Mouse (Mus musculus) fibroblast of lung, adult 2 months (primary cell): ENCODE results near the gene Wnt16.
"Not testable (repeated sequence)": the region's sequence is repeated elsewhere in the genome, so short reads cannot be mapped to it uniquely, and the experiment has no call there.

Source experiments
- DNase-seq: peaks from one replicate; pipeline ENCODE4 v3.0.0-alpha.2; 2011; ENCODE audit warnings: low read depth

Gene Wnt16

DNA sequence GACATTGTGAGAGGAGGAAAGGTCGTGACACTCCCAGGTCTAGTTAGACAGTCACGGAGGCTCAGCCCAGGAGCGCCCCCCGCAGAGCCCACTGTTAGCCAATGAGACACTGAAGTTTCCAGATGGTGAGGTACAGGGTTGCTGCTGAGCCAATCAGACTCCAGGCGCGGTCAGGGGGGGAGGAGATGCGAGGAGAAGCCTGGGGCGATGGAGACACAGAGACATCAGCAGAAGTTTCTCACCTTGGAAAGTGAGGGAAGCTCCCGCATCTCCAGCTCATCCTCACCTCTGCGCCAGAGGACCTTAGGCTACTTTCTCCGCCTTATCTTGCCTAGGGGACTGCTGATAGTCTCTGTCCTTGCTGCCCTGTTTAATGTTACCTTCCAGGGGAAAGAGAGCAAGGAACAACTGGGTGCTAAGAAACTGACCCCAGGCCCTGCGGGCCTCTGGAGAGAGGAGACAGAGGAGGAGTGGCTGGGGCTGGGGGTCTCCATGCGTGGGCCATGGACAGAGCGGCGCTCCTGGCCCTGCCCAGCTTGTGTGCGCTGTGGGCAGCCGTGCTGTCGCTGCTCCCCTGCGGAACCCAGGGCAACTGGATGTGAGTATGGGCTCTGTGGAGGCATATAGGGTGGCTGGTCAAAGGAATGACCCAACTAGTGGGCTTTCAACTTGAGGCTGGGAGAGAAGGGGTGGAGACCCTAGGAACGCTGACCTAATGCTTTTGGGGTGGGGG is at the start of gene Wnt16:
Gene Wnt16 (plus strand): TSS at position 224 of the 733 bp plus-strand sequence.
- DNase-seq: no peak

DNA sequence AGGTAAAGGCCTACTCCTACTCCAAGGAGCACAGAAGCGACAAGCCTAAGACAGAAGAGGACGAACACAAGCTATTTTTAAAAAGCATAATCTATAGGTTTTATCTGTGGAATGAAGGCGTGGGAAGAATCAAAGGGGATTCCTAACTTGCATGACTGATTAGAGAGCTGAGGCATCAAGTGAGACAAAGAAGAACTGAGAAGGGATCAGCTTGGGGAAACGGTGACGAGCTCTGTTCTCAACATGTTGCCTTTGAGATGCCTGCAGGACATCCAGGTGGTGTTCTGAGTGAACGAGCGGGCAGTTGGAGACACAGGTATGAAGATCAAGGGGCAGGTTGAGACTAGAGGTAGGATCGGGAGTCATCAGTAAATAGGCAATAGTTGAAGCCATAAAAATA is 44.7 kb upstream of the Wnt16 start:
- no peak for DNase-seq

DNA sequence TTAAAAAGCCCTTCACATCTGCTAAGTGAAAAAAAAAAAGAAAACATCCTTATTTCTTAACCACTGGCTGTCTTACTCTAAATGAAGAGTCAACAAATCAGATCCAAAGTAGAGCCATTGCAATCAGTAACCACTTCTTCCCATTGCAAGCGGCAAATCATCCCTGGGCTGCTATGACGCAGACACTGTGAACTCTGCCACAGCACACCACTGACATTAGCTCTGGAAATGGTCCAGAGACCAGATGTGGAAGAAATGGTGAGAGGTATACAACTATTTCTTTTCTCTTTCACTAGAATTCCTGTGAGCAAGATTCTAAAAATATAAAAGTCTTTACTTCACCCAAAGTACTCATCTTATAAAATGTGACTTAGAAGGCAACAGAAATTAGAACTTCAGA is 41.3 kb upstream of the Wnt16 start:
- DNase-seq: no peak

DNA sequence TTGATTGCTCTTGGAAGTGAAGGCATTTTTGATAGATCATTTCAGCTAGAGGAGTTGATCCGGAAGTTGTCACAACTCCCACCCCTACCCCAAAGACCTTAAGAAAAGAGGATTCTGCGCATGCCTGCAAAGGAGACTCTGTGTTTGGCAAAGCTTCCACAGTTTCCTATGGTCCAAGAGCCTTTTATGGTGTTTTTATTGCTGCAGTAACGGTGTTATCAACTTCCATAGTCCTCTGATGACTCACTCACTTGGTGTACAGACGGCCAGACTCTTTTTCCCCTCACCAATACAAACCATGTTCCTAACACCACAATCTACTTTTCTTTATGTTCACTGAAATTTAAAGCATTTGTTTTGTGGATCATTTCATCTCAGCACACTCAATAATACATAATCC is 29.2 kb upstream of the Wnt16 start:
- DNase-seq: no peak

DNA sequence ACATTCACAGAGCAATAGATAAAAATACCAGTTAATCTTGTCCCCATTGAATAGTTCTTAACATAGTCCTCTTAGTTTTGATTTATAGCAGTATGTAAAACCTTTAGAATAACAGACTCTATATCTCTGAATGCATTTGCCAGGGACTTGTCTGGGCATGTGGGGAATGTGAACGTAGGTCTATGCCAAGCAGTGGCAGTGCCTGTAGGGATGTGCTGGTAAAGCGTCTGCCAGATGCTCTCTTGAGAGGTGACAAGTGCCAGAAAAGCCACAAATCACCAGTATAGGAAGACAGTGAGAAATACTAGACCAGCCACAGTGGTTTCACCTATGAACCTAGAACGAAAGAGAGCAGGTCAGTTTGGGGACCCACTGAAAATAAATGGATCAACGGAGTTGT is 25.5 kb upstream of the Wnt16 start:
- no peak for DNase-seq

DNA sequence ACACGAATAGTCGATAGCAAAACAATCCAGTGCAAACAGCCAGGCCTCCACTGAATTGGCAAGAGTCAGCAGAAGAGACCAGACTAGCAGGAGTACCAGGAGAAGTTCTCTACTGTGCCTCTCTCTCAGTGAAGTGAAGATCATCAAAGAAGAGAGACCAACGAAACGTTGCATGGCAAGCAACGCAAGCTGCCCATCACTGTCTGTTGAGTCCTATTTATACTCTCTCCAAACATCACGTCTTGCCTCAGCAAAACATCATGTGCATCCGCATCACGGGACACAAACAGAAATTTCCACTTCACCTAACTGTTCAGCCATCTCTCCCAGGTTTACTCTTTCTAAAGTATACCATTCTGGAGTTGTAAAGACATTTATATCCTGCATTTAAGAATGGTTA is 23.9 kb upstream of the Wnt16 start:
- not testable (repeated sequence) for DNase-seq

DNA sequence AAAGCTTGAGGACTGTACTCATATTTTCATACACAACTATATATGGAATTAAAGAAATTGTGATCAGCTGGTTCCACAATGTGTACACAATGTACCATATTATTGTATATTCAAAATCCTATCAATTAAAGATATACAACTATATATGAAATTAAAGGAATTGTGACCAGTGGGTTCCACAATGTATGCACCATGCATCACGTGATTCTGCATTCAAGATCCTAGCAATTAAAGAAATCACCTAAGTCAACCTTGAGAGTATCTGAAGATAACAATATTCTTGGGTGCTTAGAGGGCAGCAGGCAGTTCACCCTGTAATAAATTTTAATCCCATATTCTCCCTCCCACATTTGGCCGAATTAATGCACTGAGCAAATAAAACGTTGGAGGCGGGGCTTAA is 22.0 kb upstream of the Wnt16 start:
- DNase-seq: no peak

DNA sequence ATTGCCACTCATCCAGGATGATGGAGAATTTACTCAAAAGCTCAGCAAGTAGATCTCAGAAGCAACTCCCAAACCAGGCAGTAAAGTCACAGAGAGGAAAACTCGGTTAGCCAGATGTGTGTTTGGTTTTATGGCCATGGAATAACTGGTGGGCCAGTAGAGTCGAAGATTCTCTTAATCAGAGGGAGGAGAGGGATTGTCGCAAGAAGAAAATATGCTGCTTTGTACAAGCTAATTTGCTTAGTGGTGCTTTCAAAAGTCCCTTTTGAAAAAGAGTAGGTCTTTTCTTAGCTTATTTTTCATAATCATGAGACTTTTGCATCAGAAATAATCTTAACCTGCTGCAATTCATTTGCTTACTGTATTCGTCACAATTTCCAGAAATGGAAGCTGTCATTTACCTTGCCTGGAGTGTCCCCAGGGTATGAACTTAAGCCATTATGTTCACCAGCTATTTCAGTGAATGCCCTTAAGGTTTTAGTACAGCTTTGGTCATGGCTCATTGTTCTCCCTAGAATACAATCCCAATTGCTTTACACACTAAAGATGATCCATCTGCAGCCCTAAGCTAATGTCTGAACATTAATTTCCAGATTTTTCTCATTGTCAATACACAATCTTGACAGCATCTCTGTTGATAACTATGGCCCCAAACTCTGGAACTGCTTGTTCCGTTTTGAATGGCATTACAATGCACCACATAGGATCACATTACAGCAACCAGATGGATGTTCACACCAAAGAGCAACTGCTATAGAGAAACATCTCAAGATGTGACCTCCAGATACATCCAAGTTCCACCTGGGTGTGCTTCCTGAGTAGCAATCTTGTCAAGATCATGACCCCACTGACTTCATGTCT is 20.0 kb upstream of the Wnt16 start:
- DNase-seq: no peak

DNA sequence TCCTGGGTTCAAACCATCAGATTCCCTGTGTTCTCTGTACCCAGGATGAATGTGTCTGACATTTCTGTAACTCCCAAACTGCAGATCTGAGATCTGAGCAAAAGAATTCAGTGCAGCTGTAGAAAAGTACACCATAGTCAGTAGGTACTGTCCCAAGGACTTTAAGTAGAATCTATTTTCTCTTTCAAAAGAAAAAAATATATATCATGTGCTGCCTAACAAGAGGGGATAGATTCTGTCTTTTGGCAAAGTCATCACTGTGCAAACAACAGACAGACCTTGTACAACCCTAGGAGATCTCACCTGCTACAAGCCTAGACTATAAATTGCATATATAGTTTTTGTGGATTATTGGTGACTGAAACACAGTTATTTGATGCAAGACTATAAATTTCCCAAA is 19.4 kb upstream of the Wnt16 start:
- no peak for DNase-seq

DNA sequence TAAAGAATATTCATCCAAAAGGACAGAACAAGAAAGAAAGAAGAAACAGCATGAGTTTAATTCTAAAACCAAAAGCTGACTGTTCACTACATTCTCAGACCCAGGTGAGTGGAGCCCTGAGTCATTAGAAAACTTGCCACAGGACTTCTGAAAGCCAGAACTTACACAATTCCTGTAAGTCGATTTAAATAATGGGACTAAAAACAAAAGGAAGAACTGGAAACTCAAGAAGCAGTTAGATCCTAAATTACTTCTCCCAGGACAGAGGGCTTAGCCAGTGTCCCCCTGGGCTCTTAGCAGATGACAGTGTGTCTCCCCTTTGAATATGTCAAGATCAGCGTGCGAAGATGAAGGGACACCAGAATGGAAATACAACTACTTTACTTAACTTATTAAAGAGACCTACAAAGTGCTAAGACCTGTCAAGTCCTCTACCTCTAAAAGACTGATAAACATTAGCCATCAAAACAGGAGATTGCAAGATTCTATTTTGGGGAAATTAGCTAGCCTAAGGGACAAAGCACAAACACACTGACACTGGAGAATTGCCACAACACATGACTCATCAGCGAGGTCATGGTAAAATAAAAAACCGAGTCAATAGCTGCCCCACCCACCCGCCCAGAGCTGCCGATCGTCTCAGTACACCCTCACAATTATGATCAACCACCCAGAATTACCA is 18.0 kb upstream of the Wnt16 start:
- DNase-seq: no peak

DNA sequence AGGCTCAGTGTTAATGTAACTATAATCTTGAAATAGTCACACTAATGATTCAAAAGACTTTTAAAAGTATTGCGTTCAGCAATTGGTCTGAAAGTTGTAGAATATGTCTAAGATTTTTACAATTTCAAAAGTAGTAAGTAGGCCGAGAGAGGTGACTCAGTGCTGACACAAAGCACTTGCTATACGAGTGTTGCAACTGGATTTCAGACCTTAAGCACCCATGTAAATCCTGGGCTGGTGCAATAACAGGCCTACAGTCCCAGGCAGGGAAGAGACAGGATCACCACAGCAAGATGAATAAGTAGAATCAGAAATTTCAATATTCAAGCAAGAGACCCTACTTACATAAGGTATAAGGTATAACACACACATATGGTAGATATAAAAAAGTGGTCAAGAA is 10.1 kb upstream of the Wnt16 start:
- no peak for DNase-seq

DNA sequence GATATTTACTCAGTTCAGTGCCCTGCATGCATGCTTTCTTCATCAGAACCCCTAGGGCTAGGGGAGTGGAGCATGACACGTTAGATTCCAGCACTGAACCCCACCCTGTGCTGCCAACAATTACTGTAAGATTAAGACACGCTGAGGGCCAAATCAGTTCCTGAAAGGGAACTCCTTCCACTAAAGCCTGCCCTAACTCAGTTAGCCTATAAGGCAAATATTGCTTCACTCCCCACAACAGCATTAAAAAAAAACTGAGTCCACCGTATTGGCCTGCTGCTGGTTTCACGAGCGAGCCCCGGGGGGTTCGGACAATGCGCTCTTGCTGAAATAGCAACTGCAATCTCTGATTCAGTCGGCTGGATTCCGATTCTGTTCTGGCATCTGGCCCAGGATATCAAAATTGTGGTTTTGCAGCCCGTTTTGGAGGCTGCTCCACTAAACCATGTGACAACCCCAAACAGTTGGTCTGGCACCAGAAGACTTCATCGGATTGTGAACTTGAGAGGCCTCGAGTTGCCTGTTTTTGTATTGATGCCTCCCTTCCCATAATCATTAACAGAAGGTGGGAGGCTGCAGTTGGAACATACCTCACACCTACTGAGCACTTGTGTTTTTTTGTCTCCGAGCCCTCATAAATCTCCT is 7.7 kb upstream of the Wnt16 start:
- DNase-seq: peak; percentile 99

DNA sequence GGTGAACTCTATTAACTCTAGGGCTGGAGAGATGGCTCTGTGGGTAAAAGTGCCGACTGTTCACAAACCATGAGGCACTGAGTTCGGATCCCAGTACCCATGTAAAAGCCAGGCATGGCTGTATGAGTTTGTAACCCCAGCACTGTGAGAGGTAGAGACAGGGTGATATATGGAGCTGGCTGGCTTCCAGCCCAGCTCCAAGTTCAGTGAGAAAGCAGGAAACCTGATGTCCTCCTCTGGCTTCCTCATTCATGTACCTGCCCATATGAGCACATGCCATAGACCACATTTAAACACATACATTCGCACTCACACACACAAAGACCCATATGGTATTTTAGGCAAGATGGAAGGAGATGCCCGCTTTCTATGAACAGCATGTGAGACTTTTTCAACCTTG is 5.6 kb upstream of the Wnt16 start:
- DNase-seq: no peak

DNA sequence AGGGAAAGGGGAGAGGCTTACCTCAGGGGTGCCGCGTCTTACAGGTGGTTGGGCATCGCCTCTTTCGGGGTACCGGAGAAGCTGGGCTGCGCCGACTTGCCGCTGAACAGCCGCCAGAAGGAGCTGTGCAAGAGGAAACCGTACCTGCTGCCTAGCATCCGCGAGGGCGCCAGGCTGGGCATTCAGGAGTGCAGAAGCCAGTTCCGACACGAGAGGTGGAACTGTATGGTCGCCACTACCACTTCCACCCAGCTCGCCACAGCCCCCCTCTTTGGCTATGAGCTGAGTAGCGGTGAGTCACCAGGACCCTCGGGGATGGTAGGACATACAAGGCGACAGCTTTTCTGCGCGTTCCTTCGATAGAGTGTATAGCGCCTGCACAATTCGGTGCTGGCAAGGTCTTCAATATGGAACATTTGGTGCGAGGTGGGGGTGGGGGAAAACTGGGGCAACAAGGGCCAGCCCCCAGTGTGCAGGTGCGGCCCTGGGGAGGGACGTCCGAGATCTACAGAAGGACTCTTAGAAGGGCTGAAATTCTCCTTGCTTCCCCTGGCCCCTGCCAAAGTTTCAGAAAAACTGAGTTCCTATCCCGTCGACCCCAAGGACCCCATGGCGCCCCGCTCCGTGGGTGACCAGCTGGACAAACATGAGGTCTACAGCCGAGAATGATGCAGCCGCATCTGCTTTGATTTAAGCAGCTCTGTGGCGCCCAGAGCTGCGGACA is 872 bp downstream of the Wnt16 start:
- DNase-seq: no peak

DNA sequence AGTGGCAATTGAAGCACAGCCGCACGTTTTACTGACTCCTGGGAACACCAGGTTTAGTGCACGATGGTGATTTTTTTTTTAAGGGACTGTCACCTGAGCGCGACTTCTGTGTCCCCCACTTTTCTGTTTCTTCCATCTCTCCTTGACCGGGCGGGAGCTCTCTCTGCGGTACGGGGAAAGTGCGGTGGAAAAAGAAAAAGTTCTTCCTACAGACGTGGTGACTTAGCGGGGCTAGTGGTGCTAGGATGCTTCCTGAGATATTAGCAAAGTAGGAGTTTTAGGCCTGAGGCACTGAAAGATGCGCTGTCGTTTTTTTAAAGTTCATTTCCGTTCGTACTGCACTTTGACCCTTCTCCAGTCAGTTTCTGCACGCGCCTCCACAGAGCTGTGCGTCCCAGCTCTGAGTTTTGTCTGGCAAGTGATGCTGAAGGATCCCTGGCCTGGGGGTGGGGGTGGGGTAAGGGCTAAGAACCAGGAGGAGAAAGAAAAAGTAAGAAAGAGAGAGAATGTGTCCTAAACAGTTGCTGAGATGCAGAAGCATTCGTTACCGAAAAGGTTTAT is 1.5 kb downstream of the Wnt16 start:
- DNase-seq: no peak

DNA sequence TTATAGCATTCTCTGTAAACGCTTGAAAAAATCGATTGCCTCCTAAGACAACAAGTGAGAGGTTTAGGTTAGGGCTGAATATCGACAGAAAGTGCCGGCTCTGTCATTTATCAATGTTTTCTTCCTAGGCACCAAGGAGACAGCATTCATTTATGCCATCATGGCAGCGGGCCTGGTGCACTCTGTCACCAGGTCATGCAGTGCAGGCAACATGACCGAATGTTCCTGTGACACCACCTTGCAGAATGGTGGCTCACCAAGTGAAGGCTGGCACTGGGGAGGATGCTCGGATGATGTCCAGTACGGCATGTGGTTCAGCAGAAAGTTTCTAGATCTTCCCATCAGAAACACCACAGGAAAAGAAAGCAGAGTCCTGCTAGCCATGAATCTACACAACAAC is 2.8 kb downstream of the Wnt16 start:
- no peak for DNase-seq

DNA sequence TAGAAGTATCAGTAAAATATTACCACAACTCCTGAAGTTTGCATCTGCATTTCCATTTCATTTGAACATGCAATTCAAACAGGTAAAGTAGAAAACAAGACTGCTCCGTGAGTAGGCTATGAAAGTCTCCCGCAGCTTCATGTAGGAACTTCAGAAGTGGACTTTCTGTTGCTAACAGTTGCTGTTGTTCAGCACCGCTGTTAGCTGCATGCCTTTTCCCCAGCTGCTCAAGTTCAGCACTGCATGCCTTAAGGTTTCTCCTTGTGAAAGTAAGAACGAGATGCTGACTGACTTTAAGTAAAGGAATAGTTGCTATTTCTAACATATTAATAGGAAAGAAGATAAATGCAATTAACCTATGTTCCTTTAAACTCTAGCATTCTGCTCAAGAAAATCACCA is 4.0 kb downstream of the Wnt16 start:
- no peak for DNase-seq

DNA sequence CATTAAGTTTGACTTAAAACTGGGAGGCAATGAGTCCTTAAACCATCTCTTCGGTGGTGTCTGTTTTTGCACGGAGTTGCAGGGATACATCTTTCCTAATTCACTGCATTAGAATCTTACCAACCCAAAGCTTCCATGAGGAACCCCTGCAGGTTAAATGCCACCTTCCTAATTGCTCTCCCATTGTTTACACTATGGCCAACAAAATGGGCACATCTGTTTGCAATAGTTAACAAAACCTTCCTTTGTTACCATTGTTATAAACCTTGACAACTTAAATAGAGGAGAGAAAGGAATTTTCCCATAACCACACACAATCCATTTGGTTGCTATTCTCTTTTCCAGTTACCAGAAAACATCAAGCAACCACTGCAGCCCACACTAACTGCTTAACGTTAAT is 5.9 kb downstream of the Wnt16 start:
- DNase-seq: no peak

DNA sequence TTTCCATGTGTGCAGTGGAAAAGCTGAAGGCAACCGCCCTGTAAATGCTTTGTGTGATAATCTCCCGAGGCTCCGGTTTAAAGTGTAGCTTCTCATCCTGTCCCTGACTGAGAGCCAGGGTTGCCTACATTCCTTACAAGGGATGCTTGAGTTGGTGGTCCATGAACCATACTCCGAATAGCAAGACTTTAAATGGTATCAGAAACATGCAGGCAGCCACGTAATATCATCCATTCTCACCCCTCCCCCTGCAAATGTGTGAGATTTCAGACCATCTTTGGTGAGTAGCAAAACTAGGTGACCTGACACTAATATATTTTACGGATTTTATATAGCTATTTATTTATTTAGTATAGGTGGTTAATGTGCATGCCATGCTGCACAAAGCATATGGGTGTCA is 9.0 kb downstream of the Wnt16 start:
- DNase-seq: no peak

DNA sequence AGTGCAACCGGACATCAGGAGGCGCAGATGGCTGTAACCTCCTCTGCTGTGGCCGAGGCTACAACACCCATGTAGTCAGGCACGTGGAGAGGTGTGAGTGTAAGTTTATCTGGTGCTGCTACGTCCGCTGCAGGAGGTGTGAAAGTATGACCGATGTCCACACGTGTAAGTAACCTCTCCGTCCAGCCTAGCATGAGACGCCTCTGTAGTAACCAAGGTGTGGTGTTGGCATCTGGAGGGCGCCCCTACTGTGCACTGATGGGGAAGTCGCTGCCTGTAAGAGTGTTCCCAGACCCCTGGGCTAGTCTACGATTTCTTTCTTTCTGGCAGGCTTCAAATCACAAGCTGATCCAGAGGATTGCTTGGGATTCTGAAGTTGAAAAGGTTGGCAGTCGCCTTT is 10.0 kb downstream of the Wnt16 start:
- DNase-seq: no peak

DNA sequence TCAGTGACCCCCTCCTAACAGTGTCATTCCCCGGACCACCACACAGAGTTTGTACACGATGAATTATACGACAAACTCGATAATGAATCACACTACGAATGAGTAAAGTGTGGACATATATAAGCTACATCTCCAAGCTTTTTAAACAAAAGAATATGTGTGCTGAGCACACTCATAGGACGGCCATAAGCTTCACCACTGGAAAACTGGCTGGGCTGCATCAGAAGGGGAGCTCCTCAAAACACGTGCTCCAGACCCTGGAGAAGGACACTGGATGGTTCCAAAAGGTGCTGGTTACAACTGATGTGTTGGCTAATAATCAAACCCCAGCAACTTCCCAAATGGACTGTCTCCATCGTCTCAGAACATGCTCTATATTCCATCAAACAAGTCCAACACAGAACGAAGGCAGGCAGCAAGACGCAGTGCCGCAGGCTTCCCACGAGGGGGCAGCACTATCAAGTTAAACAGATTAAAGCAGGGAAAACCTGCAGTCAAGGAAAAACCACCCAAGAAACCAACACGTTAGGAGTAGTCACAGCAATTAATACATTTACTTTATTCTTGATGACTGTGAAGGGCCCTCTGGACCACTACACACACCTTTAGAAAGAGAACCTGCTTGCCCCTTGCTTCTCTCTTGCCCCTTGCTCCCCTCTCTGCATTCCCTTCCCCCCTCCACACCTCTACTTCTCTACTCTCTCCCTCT is 37.5 kb downstream of the Wnt16 start:
- DNase-seq: peak; percentile 33
